Mouse (Mus musculus) heart, postnatal 10 days (tissue): ENCODE measurements around the gene Prkci. TPM values are rescaled to one million over a fixed set of nuclear protein-coding genes. Genes with fewer than 3 reads are reported as not detected.

Source experiments
- DNase-seq, 2 experiments: peaks; one replicate each; pipeline ENCODE4 v3.0.0; 2021
- intact Hi-C: fragments of 180-260 bp; cut with DNase I; formaldehyde crosslinking; loops from one replicate; pipeline ENCODE4 v1.15.1; 2025
- total RNA-seq, 2 experiments: library from RNA; stranded (reverse); gene quantifications; 2 replicates each; pipeline ENCODE4 v1.2.3; 2021

The Prkci gene
- total RNA-seq, 2 experiments from 2014 or later, result 18.8 to 29.8 TPM

DNA sequence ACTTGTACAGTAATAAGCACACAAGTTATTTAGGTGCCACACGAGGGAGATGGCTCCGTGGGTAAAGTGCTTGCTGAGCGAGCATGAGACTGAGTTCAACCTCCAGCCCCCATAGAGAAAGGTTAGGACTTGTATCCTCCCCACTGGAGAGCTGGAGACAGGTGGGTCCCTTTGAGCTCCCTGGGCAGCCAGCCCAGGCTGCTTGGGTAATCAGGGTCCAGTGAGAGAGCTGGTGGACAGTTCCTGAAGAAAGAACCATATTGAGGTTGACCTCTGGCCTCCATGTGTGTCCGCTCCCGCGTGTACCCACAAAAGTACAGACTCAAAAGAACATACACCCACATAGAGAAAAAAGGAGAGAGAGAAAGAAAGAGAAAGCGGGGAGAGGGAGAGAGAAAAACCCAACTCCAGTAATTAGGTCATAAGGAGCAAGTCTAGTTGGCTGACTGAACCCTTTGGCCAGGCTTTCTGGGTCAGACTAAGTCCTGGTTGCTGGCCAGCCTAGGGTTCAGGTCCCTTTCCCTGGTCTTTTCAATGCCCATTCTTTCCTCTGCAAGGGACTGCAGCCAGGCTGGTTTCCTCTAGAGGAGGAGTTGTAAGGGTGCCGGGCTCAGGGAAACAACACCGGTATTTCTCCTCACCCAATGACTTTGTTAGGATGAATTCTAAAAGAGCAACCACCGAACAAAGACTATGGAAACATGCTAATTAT is 85.4 kb downstream of the Prkci start:
- DNase-seq, result no peak
- intact Hi-C loops, result no loop called here

- no peak for DNase-seq
- intact Hi-C loops, result no loop called here
These were observed 87.4 kb downstream of the Prkci start for GRCm38 (mm10) chr3:31082838-31083506.

GRCm38 (mm10) chr3:31083507-31084245 is 88.1 kb downstream of the Prkci start:
- peak; percentile 43 to 60 for DNase-seq
- intact Hi-C loops, result no loop called here

DNA sequence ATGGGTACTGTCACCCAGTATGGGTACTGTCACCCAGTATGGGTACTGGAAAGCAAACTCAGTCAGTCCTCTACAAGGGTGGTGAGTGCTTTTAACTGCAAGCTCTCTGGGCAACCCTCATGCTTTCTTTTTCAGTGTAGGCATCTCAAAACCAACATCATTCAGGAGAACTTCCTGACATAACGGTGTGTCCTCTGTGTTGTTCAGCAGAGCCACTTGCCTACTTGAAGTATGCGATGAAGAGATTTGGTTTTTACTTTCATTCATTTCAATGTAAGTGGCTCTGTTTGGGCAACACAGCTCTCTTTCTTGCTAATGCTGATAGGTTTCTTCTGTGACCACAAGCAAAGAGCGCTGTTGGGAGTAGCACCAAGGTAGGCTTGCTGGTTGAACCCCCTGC is 89.5 kb downstream of the Prkci start:
- intact Hi-C loops, result no loop called here
- DNase-seq, result no peak

- intact Hi-C loops, result no loop called here
- DNase-seq, result no peak
These were observed 93.5 kb downstream of the Prkci start for GRCm38 (mm10) chr3:31088789-31089775.

GRCm38 (mm10) chr3:31089956-31090355 is 94.4 kb downstream of the Prkci start:
- intact Hi-C loops, result loop anchor here (2.0 kb wide), 1 partner anchor 13 kb away; no protein-coding TSS in a partner anchor
- DNase-seq, result no peak

DNA sequence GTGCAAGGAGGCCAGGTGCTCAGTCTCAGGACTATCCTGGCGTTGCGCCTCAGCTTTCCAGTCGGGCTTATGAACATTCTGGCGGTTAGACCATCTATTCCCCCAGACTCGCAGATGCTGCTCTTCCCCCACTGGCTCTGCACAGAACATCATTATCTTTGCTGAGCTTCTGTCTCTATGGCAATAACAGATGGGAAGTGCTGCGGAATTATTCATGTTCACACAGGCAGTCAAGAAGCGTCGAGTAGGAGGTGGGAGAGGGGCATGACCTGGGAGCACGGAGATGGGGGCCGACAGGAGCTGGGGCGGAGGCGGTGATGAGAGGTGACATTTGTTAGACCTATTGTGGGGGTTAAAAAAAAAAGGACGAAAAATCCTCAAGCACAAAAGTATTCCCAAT is 97.6 kb downstream of the Prkci start:
- peak; percentile 30 to 45 for DNase-seq
- intact Hi-C loops, result loop anchor here (2.0 kb wide), 1 partner anchor 36 kb away; no protein-coding TSS in a partner anchor

DNA sequence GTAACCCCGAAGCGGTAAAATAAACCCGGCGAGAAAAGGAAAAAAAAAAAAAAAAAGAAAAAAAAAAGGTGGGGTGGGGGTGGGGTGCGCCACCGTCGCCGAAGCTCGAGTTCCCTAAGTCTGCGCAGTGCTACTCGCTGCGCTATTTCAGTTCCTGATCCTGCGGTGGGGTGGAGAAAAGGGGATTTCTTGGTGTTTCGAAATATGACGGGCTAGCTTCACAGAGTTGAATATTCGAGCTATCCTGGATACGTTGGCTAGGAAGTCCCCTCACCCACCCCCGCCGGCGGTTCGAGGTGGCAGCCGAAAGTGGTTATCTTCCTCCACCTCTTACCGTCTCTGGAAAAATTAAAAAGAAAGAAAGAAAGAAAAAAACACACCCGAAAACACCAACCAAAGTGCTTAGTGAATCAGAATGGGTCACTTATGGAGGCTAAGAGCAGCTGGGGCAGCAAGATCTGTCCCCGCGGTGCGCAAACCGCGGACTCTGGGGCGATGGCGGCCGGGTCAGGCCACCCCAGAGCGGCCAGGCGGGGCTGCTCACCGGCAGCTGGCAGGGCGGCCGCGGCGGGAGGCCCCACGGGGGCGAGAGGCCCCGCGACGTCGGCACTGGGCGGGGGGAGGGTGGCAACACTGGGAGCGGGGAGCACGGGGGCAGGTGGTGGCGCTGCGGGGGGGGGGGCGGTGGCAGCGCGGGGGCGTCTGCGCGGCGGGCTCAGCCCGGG is 98.2 kb downstream of the Prkci start:
- intact Hi-C loops, result loop anchor here (2.0 kb wide), 1 partner anchor 37 kb away; no protein-coding TSS in a partner anchor
- DNase-seq, result peak; percentile 77 to 78

DNA sequence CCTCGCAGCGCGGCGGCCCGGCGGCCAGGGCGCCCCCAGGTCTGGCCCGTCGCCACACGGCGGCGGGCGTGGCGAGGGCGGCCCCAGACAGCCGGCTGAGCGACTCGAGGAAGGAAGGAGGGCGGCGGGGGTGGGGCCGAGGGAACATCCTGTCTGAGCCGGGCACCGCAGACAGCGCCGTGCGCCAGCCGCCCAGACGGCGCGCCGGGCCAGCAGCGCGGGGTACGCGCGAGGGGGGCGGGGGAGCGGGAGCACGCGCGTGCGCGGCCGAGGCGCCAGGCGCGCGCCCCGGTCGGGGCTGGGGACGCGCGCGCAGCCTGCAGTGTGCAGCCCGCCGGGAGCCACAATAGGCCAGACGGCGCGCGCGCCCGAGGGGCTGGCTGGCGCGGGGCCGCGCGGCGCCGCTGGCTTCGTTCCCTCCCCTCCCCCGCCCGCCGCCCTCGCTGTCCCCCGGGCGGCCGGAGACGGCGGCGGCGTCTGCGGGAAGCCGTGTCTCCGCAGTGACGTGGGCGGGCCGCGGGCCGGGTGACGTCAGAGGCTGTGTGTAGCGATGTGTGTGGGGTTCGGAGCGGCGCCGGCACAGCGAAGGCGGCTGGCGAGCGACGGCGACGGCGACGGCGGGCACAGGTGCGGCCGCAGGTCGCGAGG is 99.1 kb downstream of the Prkci start, which contains the start of gene Skil:
Gene Skil (plus strand): TSS at position 528 of the 648 bp plus-strand sequence.
- DNase-seq, result peak; percentile 94 to 96
- intact Hi-C loops, result no loop called here

DNA sequence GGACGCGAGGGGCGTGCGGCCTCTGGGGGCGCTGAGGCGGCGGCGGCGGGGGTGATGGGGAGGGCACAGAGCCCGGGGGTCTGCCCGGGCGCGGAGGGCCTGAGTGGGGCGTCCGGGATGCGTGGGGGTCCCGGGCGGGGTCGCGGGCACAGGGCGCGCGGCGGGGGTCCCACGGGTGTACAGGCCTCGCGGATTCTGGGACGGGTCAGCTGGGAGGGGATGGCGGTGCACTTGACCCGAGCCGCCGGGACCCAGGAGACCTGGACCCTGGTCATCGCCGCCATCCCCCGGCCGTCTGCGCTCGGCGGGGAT is 99.6 kb downstream of the Prkci start:
- intact Hi-C loops, result no loop called here
- no peak for DNase-seq

DNA sequence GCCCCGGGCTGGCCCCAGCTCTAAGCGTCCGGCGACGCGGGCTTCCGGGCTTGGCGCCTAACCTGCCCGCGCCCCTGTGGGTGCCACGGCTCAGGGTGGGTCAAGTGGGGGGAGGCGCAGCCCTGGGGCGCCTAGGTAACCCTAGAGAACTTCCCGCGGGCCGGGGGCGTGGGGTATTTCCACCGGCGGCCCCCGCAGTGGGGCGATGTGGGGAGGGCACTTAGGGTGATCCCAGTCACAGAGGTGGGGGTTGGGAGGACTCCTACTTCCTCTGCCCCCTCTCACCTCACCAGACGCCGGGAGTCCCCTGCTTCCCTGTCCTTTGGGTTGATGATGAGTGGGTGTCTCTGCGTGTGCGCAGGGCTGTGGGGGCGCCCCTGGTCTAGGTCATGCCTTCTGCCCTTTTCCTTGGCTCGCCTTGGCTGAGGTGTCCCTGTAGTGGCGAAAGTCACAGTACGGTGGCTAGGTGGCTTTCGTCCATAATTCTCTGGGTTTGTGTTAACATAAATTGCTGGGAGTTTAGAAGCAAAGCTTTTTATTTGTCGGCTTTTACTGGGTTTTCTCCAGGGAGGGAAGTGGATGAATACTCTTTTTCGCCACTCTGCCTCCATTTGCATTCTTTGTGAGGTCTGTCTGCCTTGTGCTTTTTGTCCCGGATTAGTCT is 100.1 kb downstream of the Prkci start:
- intact Hi-C loops, result no loop called here
- DNase-seq, result peak; percentile 68 to 70

DNA sequence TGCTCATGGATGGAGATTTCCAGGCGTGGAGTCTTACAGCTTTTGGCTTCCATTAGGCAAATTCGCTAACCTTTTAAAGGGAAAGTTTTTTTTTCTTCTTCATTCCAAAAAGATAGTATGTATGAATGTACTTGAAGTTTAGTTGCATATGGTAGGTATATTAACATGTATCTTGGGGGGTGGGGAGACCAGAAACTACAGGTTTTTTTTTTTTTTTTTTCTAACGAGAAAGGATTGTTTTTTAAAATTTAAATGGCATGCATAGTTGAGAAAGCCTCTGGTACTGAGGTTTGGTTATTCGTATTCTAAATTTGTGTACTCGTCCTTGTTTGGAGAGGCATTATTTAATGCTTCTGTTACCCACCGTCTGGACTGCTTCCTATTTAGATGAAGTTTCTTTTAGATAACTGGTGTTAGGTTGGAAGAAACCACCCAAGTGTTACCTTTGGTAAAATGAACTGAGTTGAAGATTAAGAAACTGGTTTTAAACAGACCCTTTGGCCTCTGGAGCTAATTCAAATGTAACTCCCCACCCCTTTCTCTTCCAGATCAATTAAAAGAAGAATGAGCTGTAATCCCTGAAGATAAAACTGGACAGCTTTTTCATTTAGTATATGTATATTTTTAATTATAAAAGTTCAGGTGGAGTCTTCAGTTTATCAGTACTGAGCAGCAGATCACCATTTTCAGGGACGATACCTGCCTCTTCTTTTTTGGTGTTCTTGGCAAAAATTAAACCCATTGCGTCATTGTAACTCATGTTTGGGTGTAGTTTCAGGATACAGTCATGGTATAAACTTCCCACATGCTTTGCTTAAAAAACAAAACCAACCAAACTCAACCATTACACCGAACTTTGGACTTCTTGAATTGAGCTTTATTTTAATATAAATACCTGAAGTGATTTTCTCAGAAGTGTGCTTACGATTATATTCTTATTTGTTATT is 100.9 kb downstream of the Prkci start:
- DNase-seq, result no peak
- intact Hi-C loops, result no loop called here

DNA sequence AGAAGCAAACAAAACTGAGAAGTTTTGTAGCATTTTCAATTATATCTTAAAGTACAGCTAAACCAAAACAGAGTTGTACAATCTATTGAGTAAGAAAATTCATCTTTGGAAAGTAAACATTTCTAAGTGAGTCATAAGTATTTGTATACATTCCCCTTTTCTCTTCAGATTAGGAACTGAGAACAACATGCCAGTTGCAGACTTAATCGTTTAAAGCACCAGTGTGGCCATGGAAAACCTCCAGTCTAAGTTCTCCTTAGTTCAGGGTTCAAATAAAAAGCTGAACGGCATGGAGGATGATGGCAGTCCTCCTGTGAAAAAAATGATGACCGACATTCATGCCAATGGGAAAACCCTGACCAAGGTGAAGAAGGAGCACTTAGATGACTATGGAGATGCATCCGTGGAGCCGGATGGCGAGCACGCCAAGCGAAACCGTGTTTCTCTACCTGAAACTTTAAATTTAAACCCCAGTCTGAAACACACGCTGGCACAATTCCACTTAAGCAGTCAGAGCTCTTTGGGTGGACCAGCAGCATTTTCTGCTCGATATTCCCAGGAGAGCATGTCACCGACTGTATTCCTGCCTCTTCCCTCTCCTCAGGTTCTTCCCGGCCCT is 101.7 kb downstream of the Prkci start:
- intact Hi-C loops, result no loop called here

GRCm38 (mm10) chr3:31097976-31098375 is 102.4 kb downstream of the Prkci start:
- intact Hi-C loops, result no loop called here
- DNase-seq, result no peak

More for the DNA sequence above, 101.7 kb downstream of the Prkci start:
- no peak for DNase-seq

DNA sequence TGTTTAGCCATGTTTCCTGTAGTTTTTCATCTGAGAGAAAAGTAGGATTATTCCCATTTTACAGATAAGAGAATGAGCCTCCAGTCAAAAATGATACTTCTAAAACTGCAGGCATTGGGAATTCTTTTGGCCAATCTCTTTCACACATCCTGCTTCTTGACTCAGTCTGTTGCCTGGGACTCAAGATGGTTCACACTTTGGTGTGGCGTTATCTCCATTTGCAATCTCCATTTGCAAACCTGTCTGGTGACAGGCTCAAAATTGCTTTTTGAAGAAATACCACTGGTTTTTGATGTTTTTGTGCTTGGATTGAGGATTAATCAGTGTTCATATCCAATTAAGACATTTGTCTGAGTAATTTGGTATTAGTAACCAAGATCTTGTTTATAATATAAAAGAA is 103.0 kb downstream of the Prkci start:
- intact Hi-C loops, result no loop called here

GRCm38 (mm10) chr3:31100026-31100425 is 104.5 kb downstream of the Prkci start:
- intact Hi-C loops, result no loop called here

More for the DNA sequence above, 103.0 kb downstream of the Prkci start:
- DNase-seq, result no peak

GRCm38 (mm10) chr3:31100802-31101201 is 105.3 kb downstream of the Prkci start:
- DNase-seq, result no peak
- intact Hi-C loops, result no loop called here

More at GRCm38 (mm10) chr3:31100026-31100425, 104.5 kb downstream of the Prkci start:
- DNase-seq, result no peak
